Mouse (Mus musculus): ENCODE measurements around the gene Ppia.
"Not testable (repeated sequence)": the region's sequence is repeated elsewhere in the genome, so short reads cannot be mapped to it uniquely, and the experiment has no call there.

Ppia gene

GRCm38 (mm10) chr11:6414751-6415550 is at the start of gene Ppia:
Ppia (plus strand) TSS chr11:6415443.
- peak in 1 of 2 experiments; percentile 45 for DNase-seq

GRCm38 (mm10) chr11:6365885-6366284 is 49.4 kb upstream of the Ppia start:
- peak; percentile 79 to 83 for DNase-seq

GRCm38 (mm10) chr11:6366434-6366833 is 48.8 kb upstream of the Ppia start:
- no peak for DNase-seq

DNA sequence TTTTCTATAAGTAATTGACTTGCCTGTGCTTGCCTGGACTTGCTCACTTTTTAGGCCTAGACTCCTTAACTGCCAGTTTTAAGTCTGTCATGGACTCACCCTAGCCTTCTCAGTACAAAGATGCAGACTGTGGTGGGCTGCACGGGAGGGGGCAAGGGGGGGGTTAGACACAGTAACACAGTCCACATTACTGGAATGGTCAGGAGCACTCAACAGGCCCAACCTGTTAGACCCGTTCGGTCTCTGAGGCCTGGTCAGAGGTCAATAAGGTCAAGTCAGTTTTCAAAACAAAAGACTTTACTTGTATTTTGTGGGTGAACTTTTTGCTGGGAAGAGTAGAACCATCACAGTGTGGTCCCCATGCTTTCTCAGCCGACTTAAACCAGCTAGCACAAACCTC is 48.1 kb upstream of the Ppia start:
- no peak for DNase-seq

DNA sequence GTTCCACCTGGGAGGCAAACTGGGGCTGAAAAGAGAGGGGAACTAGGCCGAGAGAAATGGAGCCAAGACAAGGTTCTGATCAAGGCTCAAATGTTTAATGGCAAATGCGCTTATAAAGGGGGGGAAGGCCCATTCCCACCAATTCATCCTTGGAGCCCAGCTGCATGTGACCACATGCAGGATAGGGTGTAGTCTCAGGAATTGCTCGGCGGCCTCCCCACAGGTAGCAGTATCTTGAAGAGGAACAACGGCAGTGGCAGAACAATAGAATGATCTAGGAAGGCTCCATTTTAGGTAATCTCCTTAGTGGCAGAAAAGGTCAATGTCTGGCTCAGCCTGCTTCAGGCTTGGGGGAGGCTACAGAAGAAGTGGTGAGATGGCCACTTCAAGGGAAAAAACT is 47.3 kb upstream of the Ppia start:
- DNase-seq, result not testable (repeated sequence)

DNA sequence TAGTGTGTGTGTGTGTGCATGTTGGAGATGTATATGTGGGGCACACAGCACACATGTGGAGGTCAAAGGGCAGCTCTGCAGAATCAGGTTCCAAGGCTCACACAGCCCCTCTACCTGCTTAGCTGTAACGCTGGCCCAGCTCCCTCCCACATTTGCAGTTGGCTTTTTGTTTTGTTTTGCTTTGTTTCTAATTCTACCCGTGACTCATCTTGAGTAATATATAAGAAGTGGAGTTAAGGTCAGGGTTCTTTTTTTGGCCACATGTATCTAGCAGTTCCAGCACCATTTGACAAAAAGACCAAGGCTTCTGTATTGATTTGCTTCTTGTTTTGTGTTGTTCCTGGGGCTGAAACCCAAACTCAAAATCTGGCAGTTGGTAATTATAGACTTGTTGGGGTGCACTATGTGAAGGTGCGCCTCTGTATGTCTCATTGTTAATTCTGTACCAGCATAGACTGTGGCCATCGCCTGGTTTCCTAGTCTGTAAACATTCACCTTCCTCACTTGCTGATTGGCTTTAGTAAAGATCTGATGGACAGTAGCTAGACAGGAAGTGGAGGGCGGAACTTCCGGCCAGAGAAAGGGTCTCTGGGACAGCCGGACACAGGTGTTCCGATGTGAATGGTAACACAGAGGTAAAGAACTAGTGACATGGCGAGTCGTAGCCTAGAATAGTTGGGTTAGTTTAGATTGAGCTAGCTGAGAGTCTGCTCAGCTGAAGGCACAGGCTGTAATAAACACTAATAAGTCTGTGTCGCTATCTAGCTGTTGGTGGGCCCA is 43.7 kb upstream of the Ppia start:
- no peak for DNase-seq

DNA sequence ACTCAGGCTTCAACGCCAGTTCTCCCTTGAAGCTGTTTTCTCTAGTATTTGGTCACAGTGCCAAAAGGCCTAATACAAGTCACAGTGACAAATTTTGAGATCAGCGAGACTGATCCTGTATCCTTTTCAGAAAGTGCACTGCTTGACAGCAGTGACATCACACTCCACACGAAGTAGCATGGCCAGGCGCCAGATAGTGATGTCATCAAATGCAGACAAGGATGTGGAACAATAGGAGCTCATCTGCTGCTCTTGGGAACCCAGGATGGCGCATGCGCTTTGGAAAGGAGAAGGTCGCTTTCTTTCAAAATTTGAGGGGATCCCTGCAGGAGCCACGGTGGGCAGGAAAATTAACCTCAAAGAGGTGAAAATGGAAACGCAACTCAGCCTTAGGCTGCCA is 42.5 kb upstream of the Ppia start:
- DNase-seq, result no peak

DNA sequence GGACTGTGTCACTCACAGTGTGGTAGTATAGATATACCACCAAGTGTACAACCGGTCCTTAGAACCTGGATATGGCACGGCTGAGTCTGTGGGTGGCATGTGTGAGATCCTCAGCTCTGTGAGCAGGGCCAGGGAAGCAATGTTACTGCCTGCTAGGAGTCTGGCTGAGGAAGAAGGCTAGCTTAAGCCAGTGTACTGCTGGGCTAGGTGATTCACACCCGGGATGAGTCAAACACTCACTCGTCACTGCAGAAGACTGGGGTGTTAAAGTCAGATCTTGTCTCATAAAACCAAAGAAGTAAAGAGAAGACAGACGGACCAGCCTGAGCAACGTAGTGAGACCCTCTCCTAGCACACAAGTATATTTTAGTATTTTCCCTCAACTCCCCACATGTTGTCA is 34.3 kb upstream of the Ppia start:
- DNase-seq, result no peak

DNA sequence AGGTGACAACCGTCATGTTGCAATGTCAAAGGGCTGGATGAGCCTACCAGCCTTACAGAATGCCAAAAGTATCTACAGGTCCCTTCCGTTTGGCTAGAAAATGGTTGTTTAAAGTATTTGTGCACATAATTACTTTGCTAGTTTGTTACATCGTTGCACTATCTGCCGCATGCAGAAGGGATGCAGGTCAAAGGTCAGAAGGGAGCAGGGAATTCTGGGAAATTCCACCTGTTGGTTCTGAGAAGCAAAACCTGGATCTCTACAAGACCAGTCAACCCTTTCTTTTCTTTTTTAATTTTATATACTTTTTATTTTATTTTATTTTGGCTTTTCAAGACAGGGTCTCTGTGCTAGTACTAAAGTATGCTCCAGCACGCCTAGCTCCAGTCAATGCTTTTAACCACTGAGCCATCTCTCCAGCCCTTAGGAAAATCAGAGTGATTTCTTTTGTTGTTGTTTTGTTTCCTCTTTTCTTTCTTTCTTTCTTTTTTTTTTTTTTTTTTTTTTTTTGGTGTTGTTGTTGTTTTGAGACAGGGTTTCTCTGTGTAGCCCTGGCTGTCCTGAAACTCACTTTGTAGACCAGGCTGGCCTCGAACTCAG is 27.0 kb upstream of the Ppia start:
- DNase-seq, result peak in 1 of 2 experiments; percentile 10

DNA sequence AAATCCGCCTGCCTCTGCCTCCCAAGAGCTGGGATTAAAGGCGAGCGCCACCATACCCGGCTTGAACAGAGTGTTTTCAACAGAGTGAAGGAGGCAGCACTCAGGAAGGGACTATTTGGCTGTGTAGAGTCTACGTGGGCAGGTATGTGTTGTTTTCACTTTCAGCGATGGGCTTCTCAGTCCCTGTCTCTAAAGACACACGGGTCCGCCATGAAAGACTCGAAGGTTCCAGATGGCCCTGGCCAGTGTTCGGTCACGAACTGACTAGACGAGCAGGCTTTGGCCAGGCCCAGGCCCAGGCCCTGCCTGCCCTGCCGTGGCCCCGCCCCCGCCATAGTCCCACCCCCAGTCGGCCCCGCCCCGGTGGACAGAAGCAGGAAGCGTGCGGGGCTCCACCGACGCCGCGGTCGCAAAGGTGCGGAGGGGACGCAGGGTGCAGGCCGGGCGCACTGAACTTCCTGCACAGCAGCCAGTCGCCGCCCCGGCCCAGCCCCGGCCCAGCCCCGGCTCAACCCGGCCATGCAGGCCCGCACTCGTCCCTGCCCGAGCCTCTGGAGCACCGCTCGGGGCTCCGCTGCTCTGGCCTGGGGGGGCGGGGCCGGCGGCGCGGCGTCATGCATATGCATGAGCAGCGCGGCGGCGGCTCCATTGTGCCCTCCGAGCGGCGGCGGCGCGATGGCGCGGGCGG is 26.4 kb upstream of the Ppia start, which contains the start of gene Zmiz2:
Gene Zmiz2 (plus strand): TSS at position 349 of the 688 bp plus-strand sequence.
- peak; percentile 96 to 97 for DNase-seq

DNA sequence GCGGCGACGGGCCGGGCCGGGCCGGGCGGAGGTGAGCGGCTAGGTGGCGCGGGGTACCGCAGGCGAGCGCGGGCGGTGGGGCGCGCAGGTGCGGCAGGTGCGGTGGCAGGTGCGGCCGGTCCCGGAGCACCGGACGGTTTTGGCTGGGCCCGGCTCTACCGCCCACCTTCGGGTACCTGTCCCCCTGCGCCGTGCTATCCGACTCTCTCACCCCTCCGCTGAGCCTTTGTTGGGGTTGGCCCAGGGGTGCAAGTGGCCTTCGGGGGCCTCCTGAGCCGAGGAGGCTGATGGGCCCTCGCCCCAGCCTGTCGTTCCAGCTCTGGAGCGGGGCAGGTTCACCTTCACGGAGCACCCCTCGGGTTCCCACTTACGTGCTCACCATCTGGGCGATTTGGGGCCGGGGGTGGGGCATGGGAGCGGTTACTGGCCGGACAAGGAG is 25.7 kb upstream of the Ppia start:
- DNase-seq, result no peak

GRCm38 (mm10) chr11:6390376-6391053 is 24.7 kb upstream of the Ppia start:
- DNase-seq, result peak in 1 of 2 experiments; percentile 11

- peak in 1 of 2 experiments; percentile 3 for DNase-seq
These were observed 23.5 kb upstream of the Ppia start for GRCm38 (mm10) chr11:6391516-6392276.

GRCm38 (mm10) chr11:6392857-6393256 is 22.4 kb upstream of the Ppia start:
- DNase-seq, result no peak

GRCm38 (mm10) chr11:6393866-6394265 is 21.4 kb upstream of the Ppia start:
- DNase-seq, result peak; percentile 24 to 33

DNA sequence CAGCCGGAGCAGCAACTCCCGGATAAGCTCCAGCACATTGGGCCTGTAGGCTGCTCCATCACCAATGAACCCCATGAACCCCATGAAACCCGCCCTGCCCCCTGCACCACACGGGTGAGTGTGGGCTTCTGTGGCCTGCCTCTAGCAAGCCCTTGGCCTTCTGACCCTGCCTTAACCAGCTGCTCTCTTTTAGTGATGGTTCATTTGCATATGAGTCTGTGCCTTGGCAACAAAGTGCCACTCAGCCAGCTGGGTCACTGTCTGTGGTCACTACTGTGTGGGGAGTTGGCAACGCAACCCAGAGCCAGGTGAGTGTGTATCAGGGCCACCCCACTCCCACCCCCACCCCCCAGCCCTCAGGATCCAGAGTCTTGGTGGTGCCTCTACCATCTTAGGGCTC is 19.7 kb upstream of the Ppia start:
- peak; percentile 3 to 4 for DNase-seq

- peak in 1 of 2 experiments; percentile 9 for DNase-seq
These were observed 17.1 kb upstream of the Ppia start for GRCm38 (mm10) chr11:6398141-6398540.

DNA sequence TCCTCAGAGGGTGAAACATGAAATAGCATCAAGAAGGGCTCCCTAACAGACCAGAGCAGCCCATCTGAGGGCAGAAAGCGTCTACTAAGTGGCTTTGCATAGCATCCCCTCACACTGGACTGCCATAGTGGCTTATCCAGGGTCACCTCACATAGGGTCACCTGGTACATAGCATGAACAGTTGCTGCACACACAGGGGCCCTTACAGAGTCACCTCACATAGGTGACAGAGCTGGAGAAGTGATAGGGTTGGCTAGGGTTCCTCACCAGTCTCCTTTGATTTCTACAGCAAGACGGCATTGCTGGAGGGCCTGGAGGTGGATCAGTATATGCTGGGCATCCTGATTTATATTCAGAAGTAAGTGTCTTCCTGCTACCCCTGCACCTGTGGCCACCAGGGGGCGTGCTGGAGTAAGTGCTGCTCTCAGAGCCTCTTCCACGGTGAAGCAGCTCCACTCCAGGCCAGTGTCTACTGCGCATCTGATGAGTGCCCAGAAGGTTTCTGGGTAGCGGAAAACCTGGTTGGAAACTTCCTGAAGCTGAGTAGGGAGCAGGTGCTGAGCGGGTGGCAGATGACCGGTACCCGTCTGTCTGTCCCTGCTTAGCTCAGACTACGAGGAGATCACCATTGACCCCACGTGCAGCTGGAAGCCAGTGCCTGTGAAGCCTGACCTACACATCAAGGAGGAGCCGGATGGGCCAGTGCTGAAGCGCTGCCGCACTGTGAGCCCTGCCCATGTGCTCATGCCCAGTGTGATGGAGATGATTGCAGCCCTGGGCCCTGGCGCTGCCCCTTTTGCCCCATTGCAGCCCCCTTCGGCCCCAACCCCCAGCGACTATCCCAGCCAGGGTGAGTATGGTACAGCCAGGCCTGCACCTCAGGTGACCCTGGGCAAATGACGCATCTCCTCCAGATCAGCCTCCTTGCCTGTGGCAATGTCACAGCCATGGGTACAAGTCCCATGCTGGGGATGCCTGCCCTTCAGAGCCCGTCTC is 12.4 kb upstream of the Ppia start:
- peak in 1 of 2 experiments; percentile 55 for DNase-seq

- DNase-seq, result peak in 1 of 2 experiments; percentile 12
These were observed 11.3 kb upstream of the Ppia start for GRCm38 (mm10) chr11:6403830-6404405.

Measured in cerebellum, adult 18-20 months (tissue).